Mouse (Mus musculus) stomach, embryonic 14.5 days (tissue): ENCODE measurements around the gene Spindoc. TPM values are rescaled to one million over a fixed set of nuclear protein-coding genes. Genes with fewer than 3 reads are reported as not detected.
A peak's percentile ranks its signal among the peaks of the same experiment; 100 is the strongest.

Experiments used
- ATAC-seq: fragments of 200-750 bp; cut with Nextera tagmentation; 2 replicates; pipeline ENCODE4 v1.8.0; 2017; ENCODE audit warnings: low read depth, moderate TSS enrichment; ENCODE audit not compliant: insufficient number of reproducible peaks, insufficient read depth, low FRiP score
- H3K27ac ChIP-seq: fragments of 300-500 bp; sonication (generic); 2 replicates; pipeline ENCODE4 v1.5.1; 2014; ENCODE audit warnings: mild to moderate bottlenecking, low read length, moderate library complexity, mixed read lengths
- H3K27me3 ChIP-seq: fragments of 300-500 bp; sonication (generic); 2 replicates; pipeline ENCODE4 v1.6.1; 2014; ENCODE audit warnings: low read length, control low read depth, mixed read lengths; ENCODE audit not compliant: control insufficient read depth, insufficient read depth
- H3K36me3 ChIP-seq: fragments of 300-500 bp; sonication (generic); 2 replicates; pipeline ENCODE4 v1.6.1; 2014; ENCODE audit warnings: mild to moderate bottlenecking, control low read depth, low read length, moderate library complexity, mixed read lengths; ENCODE audit not compliant: control insufficient read depth, insufficient read depth
- H3K4me1 ChIP-seq: fragments of 300-500 bp; sonication (generic); 2 replicates; pipeline ENCODE4 v1.6.1; 2014; ENCODE audit warnings: low read length, control low read depth, mixed read lengths; ENCODE audit not compliant: control insufficient read depth, insufficient read depth
- H3K4me2 ChIP-seq: fragments of 300-500 bp; sonication (generic); replicated peaks from 2 replicates; pipeline ENCODE4 v1.6.1; 2014; ENCODE audit warnings: low read depth, low read length, control low read depth
- H3K4me3 ChIP-seq: fragments of 300-500 bp; sonication (generic); 2 replicates; pipeline ENCODE4 v1.5.1; 2014; ENCODE audit warnings: low read depth, low read length, control low read depth
- H3K9ac ChIP-seq: fragments of 300-500 bp; sonication (generic); replicated peaks from 2 replicates; pipeline ENCODE4 v1.6.1; 2014; ENCODE audit warnings: low read depth, mild to moderate bottlenecking, control low read depth, low read length, moderate library complexity, mixed read lengths
- H3K9me3 ChIP-seq: fragments of 300-500 bp; sonication (generic); 2 replicates; pipeline ENCODE4 v1.6.1; 2016; ENCODE audit warnings: low read depth, low read length, control low read depth; ENCODE audit not compliant: control insufficient read depth
- WGBS: fragments of 180-500 bp; shearing (Covaris S2); extraction: QIAGEN DNeasy Blood & Tissue Kit; methylation state at CpG from one replicate; pipeline ENCODE4 v1.1.7; 2014; 5-methylcytosine and 5-hydroxymethylcytosine counted together
- polyA plus RNA-seq: library from polyadenylated mRNA; unstranded; fragments of >200 nt; fragmentation: Nextera tagmentation; extraction: Ambion mirVana; gene quantifications from 2 replicates; pipeline ENCODE4 v1.2.1, GENCODE M21; 2014

The Spindoc gene
- 25.2 and 29.9 TPM in 2 replicates for polyA plus RNA-seq

DNA sequence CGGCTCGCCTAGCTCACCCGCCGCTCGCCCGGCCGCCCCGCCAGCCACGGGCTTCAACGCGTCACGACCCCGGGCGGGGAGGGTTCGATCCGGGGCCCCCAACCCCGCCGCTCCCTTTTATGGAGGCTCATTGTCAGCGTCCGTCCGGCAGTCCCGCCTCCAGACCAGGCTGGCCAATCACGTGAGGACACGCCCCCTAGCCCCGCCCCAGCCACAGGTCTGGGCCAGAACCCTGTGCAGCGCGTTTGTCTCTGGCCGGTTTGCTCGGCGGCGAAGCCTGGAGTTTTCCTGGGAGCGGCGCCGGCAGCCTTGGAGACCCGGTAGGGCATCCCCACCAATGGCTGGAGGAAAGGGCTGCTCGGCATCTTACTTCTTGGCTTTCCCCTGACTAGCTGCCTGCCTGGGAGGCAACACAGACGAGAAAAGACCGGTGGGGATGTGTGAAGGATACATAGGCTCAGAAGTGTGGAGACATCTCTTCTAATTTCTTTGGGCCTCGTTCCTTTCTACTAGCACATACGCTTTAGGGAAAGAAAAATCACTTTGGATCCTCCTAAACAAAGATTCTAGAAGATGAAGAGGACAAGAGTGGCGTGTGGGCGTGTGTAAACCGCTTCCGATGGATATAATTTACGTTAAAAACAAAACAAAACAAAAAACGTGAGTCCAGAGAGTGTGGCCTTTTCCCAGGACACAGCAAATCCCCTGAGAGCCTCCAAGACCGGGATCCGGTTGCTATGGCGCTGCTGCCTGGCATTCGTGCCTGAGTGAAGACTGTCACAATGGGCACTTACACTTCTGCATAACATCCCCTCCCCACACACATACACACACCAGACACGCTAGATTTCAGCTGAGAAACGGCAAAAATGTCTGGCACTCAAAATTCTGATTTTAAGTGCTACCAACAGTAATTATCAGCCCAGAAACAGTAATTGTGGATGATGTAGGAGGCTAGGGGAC lies at the start of gene Spindoc:
TSS of gene Spindoc (minus strand) at position 92 of the 963 bp plus-strand sequence.
- peak within 1 kb of the TSS; percentile 96 for H3K27ac ChIP-seq

GRCm38 (mm10) chr19:7425398-7425775 lies 42.6 kb upstream of the Spindoc start:
- Histone ChIP-seq H3K4me3 (no peak overlapping the region), H3K9ac (no peak overlapping the region), H3K9me3 (no peaks in the 10 kb centered on the region), H3K27me3 (no peaks in the 10 kb centered on the region), H3K36me3 (peaks cover 76% of the 10 kb centered on the region), H3K27ac (no peak overlapping the region), H3K4me1 (peaks cover 35% of the 10 kb centered on the region), H3K4me2 (no peak overlapping the region)
- ATAC-seq: no peak
- WGBS: 42% methylated on average over 3 of the region's 3 CpGs

More for the DNA sequence above, at the start of gene Spindoc:
- H3K4me1 ChIP-seq: peaks cover 19% of the 10 kb centered on the region
- peak within 1 kb of the TSS; percentile 90 for H3K4me3 ChIP-seq
- no peaks in the 10 kb centered on the region for H3K27me3 ChIP-seq
- H3K4me2 ChIP-seq: peak within 1 kb of the TSS; percentile 80
- no peaks in the 10 kb centered on the region for H3K9me3 ChIP-seq
- peak; percentile 99 for ATAC-seq
- H3K9ac ChIP-seq: peak within 1 kb of the TSS; percentile 97
- H3K36me3 ChIP-seq: no peaks in the 10 kb centered on the region
- 1% methylated on average over 50 of the region's 52 CpGs for WGBS

GRCm38 (mm10) chr19:7424590-7425397 lies 42.0 kb upstream of the Spindoc start:
- H3K4me3 ChIP-seq: no peak overlapping the region
- no peak overlapping the region for H3K27ac ChIP-seq
- no peak overlapping the region for H3K4me2 ChIP-seq
- H3K9ac ChIP-seq: no peak overlapping the region
- no peaks in the 10 kb centered on the region for H3K27me3 ChIP-seq
- peaks cover 41% of the 10 kb centered on the region for H3K4me1 ChIP-seq
- WGBS: 66% methylated on average over 8 of the region's 8 CpGs
- no peak for ATAC-seq
- peaks cover 79% of the 10 kb centered on the region for H3K36me3 ChIP-seq
- H3K9me3 ChIP-seq: no peaks in the 10 kb centered on the region

- Histone ChIP-seq H3K4me1 (peaks cover 48% of the 10 kb centered on the region), H3K27me3 (no peaks in the 10 kb centered on the region), H3K9ac (no peak overlapping the region), H3K27ac (no peak overlapping the region), H3K9me3 (no peaks in the 10 kb centered on the region), H3K4me2 (no peak overlapping the region), H3K4me3 (no peak overlapping the region), H3K36me3 (peaks cover 75% of the 10 kb centered on the region)
- ATAC-seq: no peak
- WGBS: 76% methylated on average over 7 of the region's 7 CpGs
Observed at GRCm38 (mm10) chr19:7424131-7424530, 41.3 kb upstream of the Spindoc start.

DNA sequence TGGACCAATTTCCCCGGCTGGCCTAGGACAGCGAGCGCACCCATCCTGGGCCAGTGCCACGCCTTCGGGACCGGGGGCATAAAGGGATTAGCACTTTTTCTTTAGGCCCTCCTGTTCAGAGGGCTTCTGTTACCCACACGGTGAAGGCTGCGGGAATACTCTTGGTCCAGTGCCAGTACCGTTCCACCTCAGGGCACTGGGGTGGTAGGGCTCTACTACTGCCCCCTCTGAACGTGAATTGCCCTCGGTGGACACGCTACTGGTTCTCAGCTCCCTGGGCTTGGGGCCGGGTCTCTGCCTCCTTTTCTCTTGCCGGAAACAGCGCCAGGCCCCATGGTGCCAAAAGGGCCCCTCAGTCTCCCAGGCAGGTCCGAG lies 40.8 kb upstream of the Spindoc start:
- 44% methylated on average over 16 of the region's 16 CpGs for WGBS
- Histone ChIP-seq H3K9me3 (no peaks in the 10 kb centered on the region), H3K36me3 (peaks cover 74% of the 10 kb centered on the region), H3K27me3 (no peaks in the 10 kb centered on the region), H3K4me3 (0 out of 2 replicates have a peak overlapping the region, but pooled peaks have one; percentile 7), H3K27ac (peak overlapping the region; percentile 76; the same call in 1 of the 2 replicates), H3K9ac (no peak overlapping the region; the same call in 1 of the 2 replicates), H3K4me1 (peaks cover 53% of the 10 kb centered on the region), H3K4me2 (peak overlapping the region; percentile 21)
- ATAC-seq: no peak

- 0 out of 2 replicates have a peak overlapping the region, but pooled peaks have one; percentile 7 for H3K4me3 ChIP-seq
- peaks cover 69% of the 10 kb centered on the region for H3K36me3 ChIP-seq
- WGBS: 27% methylated on average over 51 of the region's 51 CpGs
Observed at GRCm38 (mm10) chr19:7423028-7423655, 40.3 kb upstream of the Spindoc start.

DNA sequence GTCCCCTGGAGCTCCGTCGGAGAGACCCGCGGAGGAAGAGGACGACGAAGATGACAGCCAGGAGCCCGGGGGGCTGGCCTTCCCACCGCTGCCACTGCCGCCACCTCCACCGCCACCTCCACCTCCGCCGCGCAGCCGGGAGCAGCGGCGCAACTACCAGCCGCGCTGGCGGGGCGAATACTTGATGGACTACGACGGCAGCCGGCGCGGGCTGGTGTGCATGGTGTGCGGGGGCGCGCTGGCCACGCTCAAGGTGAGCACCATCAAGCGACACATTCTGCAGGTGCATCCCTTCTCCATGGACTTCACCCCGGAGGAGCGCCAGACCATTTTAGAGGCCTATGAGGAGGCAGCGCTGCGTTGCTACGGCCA lies 39.8 kb upstream of the Spindoc start:
- 22% methylated on average over 35 of the region's 35 CpGs for WGBS
- H3K4me2 ChIP-seq: peak overlapping the region; percentile 21
- H3K9ac ChIP-seq: no peak overlapping the region; the same call in 1 of the 2 replicates
- H3K36me3 ChIP-seq: peaks cover 64% of the 10 kb centered on the region
- ATAC-seq: no peak
- peaks cover 53% of the 10 kb centered on the region for H3K4me1 ChIP-seq
- H3K27me3 ChIP-seq: no peaks in the 10 kb centered on the region
- H3K27ac ChIP-seq: peak overlapping the region; percentile 76; the same call in 1 of the 2 replicates
- no peaks in the 10 kb centered on the region for H3K9me3 ChIP-seq
- H3K4me3 ChIP-seq: peak overlapping the region; percentile 15; the same call in 1 of the 2 replicates

More at GRCm38 (mm10) chr19:7423028-7423655, 40.3 kb upstream of the Spindoc start:
- Histone ChIP-seq H3K27ac (peak overlapping the region; percentile 76), H3K4me2 (peak overlapping the region; percentile 21), H3K4me1 (peaks cover 53% of the 10 kb centered on the region), H3K9ac (no peak overlapping the region; the same call in 1 of the 2 replicates), H3K27me3 (no peaks in the 10 kb centered on the region), H3K9me3 (no peaks in the 10 kb centered on the region)
- ATAC-seq: peak; percentile 69
